Mouse (Mus musculus) stomach, embryonic 15.5 days (tissue): ENCODE measurements around the gene F5. TPM values are rescaled to one million over a fixed set of nuclear protein-coding genes. Genes with fewer than 3 reads are reported as not detected.

Experiments
- ATAC-seq: fragments of 200-750 bp; cut with Nextera tagmentation; 2 replicates; pipeline ENCODE4 v1.8.0; 2017; ENCODE audit warnings: low read depth, moderate number of reproducible peaks, moderate TSS enrichment; ENCODE audit not compliant: insufficient read depth, low FRiP score
- H3K27ac ChIP-seq: fragments of 300-500 bp; sonication (generic); 2 replicates; pipeline ENCODE4 v1.5.1; 2015; ENCODE audit warnings: mild to moderate bottlenecking, inconsistent platforms
- H3K27me3 ChIP-seq: fragments of 300-500 bp; sonication (generic); replicated peaks from 2 replicates; pipeline ENCODE4 v1.6.1; 2015; ENCODE audit warnings: inconsistent platforms
- H3K36me3 ChIP-seq: fragments of 300-500 bp; sonication (generic); 2 replicates; pipeline ENCODE4 v1.6.1; 2015; ENCODE audit warnings: inconsistent platforms
- H3K4me1 ChIP-seq: fragments of 300-500 bp; sonication (generic); 2 replicates; pipeline ENCODE4 v1.6.1; 2015; ENCODE audit warnings: inconsistent platforms
- H3K4me2 ChIP-seq: fragments of 300-500 bp; sonication (generic); 2 replicates; pipeline ENCODE4 v1.6.1; 2015; ENCODE audit warnings: mild to moderate bottlenecking, inconsistent platforms
- H3K4me3 ChIP-seq: fragments of 300-500 bp; sonication (generic); replicated peaks from 2 replicates; pipeline ENCODE4 v1.5.1; 2015; ENCODE audit warnings: inconsistent platforms
- H3K9ac ChIP-seq: fragments of 300-500 bp; sonication (generic); 2 replicates; pipeline ENCODE4 v1.6.1; 2015; ENCODE audit warnings: inconsistent platforms
- H3K9me3 ChIP-seq: fragments of 300-500 bp; sonication (generic); 2 replicates; pipeline ENCODE4 v1.6.1; 2016; ENCODE audit warnings: inconsistent platforms
- WGBS: fragments of 180-500 bp; shearing (Covaris S2); methylation state at CpG from one replicate; pipeline ENCODE4 v1.1.7; 2015; 5-methylcytosine and 5-hydroxymethylcytosine counted together
- polyA plus RNA-seq: library from polyadenylated mRNA; unstranded; fragments of >200 nt; fragmentation: Nextera tagmentation; extraction: Ambion mirVana; gene quantifications from 2 replicates; pipeline ENCODE4 v1.2.1, GENCODE M21; 2015

F5 gene
- polyA plus RNA-seq, 1 experiment from 2014 or later, result 1.1 TPM

DNA sequence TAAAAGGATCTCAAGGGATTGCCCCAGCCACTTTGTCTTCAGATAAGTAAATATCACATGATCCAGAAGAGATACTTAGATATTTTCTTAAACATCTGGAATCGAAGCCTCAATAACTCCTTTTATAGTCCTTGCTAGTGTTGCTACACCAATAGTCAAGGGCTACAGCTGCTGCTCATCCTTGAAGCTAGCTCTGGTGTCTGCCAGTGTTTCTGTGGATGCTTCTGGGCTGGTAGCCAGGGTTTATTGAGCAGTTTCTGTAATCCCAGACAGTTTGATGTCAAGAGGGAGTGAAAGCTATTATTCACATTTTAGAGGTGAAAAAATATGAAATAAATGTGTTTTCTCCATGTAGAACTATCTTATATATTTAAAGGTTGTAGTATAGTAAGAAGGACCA lies 19.0 kb upstream of the F5 start:
- Histone ChIP-seq H3K4me3 (no peak overlapping the region), H3K4me1 (no peaks in the 10 kb centered on the region), H3K27me3 (no peaks in the 10 kb centered on the region), H3K36me3 (no peaks in the 10 kb centered on the region), H3K9me3 (no peaks in the 10 kb centered on the region), H3K9ac (no peak overlapping the region), H3K27ac (no peak overlapping the region), H3K4me2 (no peak overlapping the region)
- ATAC-seq, result no peak
- 62% methylated on average over 1 of the region's 1 CpGs for WGBS

DNA sequence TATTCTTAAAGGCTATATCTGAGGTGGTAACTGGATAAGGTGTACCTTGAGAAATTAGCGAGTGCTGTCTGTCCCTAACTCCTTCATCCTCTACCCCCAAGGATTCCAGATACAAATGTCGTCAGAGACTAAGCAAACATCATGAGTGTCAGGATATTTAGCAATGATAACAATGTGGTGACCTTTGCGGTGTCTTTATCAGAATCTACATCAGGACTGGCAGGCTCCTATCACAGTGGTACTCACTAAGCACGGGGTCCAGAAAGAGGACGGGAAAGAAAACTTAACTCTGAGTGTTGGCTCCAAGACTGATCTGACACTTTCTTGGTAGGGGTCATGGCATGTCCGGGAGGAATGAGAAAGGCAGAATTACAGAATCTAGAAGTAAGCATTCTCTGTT lies 17.5 kb upstream of the F5 start:
- no peaks in the 10 kb centered on the region for H3K36me3 ChIP-seq
- no peak overlapping the region for H3K4me3 ChIP-seq
- no peak overlapping the region for H3K9ac ChIP-seq
- no peaks in the 10 kb centered on the region for H3K4me1 ChIP-seq
- no peaks in the 10 kb centered on the region for H3K9me3 ChIP-seq
- H3K27me3 ChIP-seq, result no peaks in the 10 kb centered on the region
- no peak for ATAC-seq
- no peak overlapping the region for H3K27ac ChIP-seq
- no peak overlapping the region for H3K4me2 ChIP-seq
- 50% methylated on average over 6 of the region's 6 CpGs for WGBS

DNA sequence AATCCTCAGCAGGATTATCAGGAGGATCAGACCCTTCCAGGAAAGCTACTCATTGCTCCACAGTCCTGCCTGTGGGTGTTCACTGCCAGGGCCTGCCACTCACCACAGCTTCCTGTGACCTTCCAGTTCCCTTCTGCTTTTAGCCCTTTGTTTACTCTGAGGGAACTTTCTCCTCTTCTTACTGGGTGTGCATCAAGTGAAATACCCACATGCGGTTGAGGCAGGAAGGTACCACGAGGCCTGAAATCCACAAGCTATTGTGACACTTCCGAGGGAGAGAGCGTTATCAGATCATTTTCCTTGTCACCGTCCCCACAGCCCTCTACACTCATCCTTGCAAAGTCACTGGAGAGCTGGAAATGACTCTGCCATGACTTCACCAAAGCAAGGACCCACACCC lies 16.3 kb upstream of the F5 start:
- Histone ChIP-seq H3K4me1 (no peaks in the 10 kb centered on the region), H3K9me3 (no peaks in the 10 kb centered on the region), H3K27ac (no peak overlapping the region), H3K27me3 (no peaks in the 10 kb centered on the region), H3K4me2 (no peak overlapping the region), H3K9ac (no peak overlapping the region), H3K36me3 (no peaks in the 10 kb centered on the region), H3K4me3 (no peak overlapping the region)
- ATAC-seq, result no peak; the same call in 1 of the 2 replicates
- 53% methylated on average over 5 of the region's 5 CpGs for WGBS

DNA sequence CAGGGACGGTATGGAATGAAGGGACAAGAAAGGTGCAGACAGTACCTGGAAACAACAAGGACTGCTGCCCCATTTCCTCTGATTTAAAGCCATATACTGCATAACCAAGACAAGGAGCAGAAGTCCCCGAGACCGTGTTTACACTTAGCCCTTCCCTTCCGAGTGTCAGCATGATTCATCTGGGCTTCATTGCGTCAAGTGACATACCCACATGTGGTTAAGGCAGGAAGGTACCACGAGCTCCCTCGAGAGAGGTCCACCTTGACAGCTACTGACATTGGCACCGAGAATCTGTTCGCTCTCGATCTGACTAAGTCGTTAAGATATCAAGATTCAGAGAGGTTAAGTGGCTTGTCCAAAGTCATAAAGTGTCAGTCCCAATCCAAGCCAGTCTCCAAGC lies 15.7 kb upstream of the F5 start:
- ATAC-seq, result no peak
- Histone ChIP-seq H3K4me3 (no peak overlapping the region), H3K27ac (no peak overlapping the region), H3K4me2 (no peak overlapping the region), H3K9ac (no peak overlapping the region), H3K9me3 (no peaks in the 10 kb centered on the region), H3K4me1 (no peaks in the 10 kb centered on the region), H3K36me3 (no peaks in the 10 kb centered on the region), H3K27me3 (no peaks in the 10 kb centered on the region)
- WGBS, result 36% methylated on average over 11 of the region's 11 CpGs

DNA sequence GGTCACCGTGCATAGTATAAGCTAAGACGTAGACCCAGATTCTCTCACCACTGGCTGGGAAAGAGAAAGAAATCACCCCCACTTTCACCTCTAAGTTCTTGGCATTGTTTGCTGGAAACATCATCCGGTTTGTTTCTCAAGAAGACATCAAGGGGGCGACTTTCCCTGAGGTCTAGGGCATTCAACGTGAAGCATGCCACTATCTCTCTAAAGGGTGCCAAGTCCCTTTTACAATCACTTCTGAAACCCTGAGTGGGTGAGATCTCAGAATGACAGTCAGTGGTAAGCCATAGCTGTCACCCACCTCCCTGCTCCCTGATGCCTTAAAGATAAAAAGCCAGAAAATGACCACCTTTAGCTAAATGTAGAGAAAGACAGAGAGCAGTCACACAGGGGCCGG lies 15.0 kb upstream of the F5 start:
- no peak overlapping the region for H3K27ac ChIP-seq
- no peak overlapping the region for H3K4me2 ChIP-seq
- no peaks in the 10 kb centered on the region for H3K27me3 ChIP-seq
- H3K4me1 ChIP-seq, result no peaks in the 10 kb centered on the region
- no peak overlapping the region for H3K4me3 ChIP-seq
- 67% methylated on average over 6 of the region's 6 CpGs for WGBS
- H3K9ac ChIP-seq, result no peak overlapping the region
- no peaks in the 10 kb centered on the region for H3K9me3 ChIP-seq
- no peaks in the 10 kb centered on the region for H3K36me3 ChIP-seq
- no peak for ATAC-seq

DNA sequence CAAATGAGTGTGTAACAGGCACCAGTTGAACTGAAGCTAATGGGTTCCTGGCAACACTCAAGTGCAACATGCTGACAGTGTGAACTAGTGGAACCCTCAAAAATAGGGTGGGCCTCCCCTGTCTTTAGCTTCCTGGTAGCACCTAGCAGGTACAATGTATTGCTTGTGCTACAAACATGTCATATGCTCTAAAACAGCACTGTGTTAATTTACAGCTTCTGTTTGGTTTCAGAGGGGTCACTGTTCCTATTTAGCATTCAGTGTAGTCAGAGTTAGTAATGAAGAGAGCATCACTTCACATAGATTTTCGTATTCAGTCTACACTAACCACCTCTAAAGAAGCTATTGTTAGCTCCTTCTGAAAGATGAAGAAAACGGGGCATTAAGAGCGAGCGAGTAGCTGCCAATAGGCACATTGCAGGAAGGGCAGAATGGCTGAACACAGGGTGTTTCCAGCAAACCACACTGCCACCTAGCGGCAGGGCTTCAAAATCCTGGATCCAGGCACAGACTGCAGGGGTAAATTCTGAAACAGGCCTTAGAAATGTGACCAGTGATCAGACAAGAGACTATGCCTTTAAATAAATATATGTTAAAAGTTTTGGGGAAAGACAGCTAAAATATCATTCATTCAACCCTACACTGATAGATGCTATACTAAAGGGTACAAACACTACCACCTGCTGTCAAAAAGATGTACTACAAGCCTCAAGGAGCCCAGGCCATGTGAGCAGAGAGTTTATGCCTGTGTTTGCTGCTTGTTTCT lies 13.1 kb upstream of the F5 start:
- ATAC-seq, result peak; percentile 63; the same call in 1 of the 2 replicates
- H3K27me3 ChIP-seq, result no peaks in the 10 kb centered on the region

DNA sequence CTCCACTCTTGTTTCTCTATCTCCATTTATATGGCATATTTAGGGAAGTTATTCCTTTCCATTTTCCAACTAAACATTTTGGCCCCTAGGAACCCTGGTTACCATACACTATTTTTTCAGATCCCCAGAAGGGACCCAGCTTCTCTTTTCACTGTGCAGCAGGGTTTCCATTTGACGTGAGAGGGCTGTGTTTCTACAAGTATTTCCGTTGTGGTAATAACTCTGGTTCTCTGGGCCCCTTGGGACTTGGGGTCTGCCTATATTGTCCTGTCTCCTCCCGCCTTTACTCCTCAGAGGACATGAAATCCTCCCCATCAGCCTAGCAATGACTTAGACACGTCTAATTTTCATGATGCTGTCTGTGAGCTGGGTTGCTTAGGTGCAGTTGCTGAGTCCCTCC lies 12.2 kb upstream of the F5 start:
- no peaks in the 10 kb centered on the region for H3K4me1 ChIP-seq
- H3K4me2 ChIP-seq, result no peak overlapping the region
- H3K9ac ChIP-seq, result no peak overlapping the region
- WGBS, result 66% methylated on average over 4 of the region's 4 CpGs
- no peaks in the 10 kb centered on the region for H3K36me3 ChIP-seq
- H3K9me3 ChIP-seq, result no peaks in the 10 kb centered on the region
- H3K27ac ChIP-seq, result no peak overlapping the region
- no peaks in the 10 kb centered on the region for H3K27me3 ChIP-seq
- no peak for ATAC-seq
- no peak overlapping the region for H3K4me3 ChIP-seq

More for the DNA sequence above, 13.1 kb upstream of the F5 start:
- 5% methylated on average over 5 of the region's 5 CpGs for WGBS
- Histone ChIP-seq H3K36me3 (no peaks in the 10 kb centered on the region), H3K4me1 (no peaks in the 10 kb centered on the region), H3K9me3 (no peaks in the 10 kb centered on the region), H3K4me2 (peak overlapping the region; percentile 28; the same call in 1 of the 2 replicates), H3K4me3 (no peak overlapping the region), H3K27ac (no peak overlapping the region), H3K9ac (no peak overlapping the region)

DNA sequence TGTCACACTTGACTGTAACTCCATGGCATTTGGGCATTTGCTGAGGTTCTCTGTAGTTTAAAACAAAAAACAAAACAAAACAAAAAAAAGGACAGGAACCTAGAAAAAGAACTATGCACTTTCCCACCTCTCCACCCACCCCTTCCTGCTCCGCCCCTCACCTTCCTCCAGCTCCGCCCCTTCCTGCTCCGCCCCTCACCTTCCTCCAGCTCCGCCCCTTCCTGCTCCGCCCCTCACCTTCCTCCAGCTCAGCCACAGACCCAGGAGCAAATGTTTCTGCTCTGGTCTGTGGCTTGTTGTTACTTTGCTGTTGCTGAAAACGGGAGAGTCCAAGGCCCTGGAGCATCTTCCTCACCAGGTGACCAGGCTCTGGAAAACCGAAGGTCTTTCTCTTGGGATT lies 2.6 kb upstream of the F5 start:
- no peak overlapping the region for H3K4me2 ChIP-seq
- H3K4me1 ChIP-seq, result no peaks in the 10 kb centered on the region
- H3K27me3 ChIP-seq, result no peaks in the 10 kb centered on the region
- H3K36me3 ChIP-seq, result no peaks in the 10 kb centered on the region
- H3K9me3 ChIP-seq, result no peaks in the 10 kb centered on the region
- WGBS, result 96% methylated on average over 7 of the region's 7 CpGs
- H3K4me3 ChIP-seq, result no peak overlapping the region
- ATAC-seq, result no peak
- H3K9ac ChIP-seq, result no peak overlapping the region
- H3K27ac ChIP-seq, result no peak overlapping the region

DNA sequence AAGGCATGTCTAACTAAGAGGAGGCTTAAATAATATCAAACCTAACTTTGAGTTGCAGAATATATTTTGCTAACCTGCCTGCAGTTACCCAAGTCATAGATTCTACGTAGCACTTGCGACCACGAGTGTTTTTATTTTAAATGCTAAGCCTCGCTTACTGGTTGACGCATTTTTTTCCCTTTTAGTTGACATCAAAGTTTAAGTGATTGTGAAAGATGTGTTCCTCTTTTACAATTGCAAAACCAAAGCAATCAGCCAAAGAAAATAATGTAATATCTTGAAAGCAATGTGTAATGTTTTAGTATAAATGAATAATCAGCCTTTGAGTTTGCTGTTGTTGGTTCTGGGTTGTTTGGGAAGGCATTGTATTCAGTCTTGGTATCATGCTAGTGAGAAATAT lies 1.2 kb downstream of the F5 start:
- Histone ChIP-seq H3K9ac (no peak overlapping the region), H3K4me1 (no peaks in the 10 kb centered on the region), H3K4me3 (no peak overlapping the region), H3K27me3 (no peaks in the 10 kb centered on the region), H3K4me2 (no peak overlapping the region), H3K27ac (no peak overlapping the region), H3K9me3 (no peaks in the 10 kb centered on the region), H3K36me3 (no peaks in the 10 kb centered on the region)
- no peak for ATAC-seq
- 83% methylated on average over 5 of the region's 5 CpGs for WGBS

DNA sequence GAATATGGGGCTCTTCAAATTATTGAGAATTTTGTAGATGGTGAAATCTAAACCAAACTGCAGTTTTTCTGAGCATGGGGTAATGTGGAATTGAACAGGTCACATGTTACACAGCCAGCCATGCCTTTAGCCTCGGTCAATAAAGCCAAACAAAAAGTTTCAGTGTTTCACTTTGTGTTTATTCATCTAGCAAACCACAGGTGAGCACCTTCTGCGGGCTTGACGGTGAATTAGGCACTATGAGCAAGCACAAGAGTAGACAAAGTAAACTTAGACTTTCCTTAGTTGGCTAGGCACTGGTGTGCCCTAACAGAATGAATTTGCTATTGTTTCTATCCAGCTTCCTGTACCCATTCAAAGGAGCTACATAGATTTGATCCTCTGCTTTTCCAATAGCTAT lies 3.3 kb downstream of the F5 start:
- ATAC-seq, result peak; percentile 57; the same call in 1 of the 2 replicates
- H3K27ac ChIP-seq, result no peak overlapping the region
- 54% methylated on average over 3 of the region's 3 CpGs for WGBS
- no peak overlapping the region for H3K4me2 ChIP-seq
- H3K4me1 ChIP-seq, result no peaks in the 10 kb centered on the region
- no peak overlapping the region for H3K4me3 ChIP-seq
- no peaks in the 10 kb centered on the region for H3K27me3 ChIP-seq
- no peaks in the 10 kb centered on the region for H3K9me3 ChIP-seq
- H3K36me3 ChIP-seq, result no peaks in the 10 kb centered on the region
- no peak overlapping the region for H3K9ac ChIP-seq

DNA sequence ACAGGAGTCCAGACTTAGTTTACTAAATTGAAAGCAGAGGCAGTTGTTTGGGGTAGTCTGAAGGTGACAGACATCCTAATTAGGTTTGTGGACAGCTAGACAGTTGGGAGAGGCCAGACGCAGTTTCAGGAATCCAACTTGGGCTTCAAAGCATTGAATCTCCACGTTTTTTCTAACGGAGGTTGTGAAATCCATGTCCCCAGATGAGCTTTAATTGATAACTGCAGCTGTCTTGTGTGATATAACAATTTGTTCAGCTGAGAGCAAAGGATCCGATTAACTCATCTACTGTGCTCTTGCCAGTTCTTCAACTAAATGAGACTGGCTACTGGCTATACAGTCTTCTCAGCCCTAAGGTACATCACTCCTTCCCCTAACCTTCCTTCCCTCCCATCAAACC lies 6.9 kb downstream of the F5 start:
- no peak overlapping the region for H3K4me2 ChIP-seq
- no peaks in the 10 kb centered on the region for H3K9me3 ChIP-seq
- ATAC-seq, result no peak
- H3K4me3 ChIP-seq, result no peak overlapping the region
- H3K27me3 ChIP-seq, result no peaks in the 10 kb centered on the region
- H3K4me1 ChIP-seq, result no peaks in the 10 kb centered on the region
- no peak overlapping the region for H3K9ac ChIP-seq
- WGBS, result 74% methylated on average over 4 of the region's 4 CpGs
- no peak overlapping the region for H3K27ac ChIP-seq
- H3K36me3 ChIP-seq, result no peaks in the 10 kb centered on the region

DNA sequence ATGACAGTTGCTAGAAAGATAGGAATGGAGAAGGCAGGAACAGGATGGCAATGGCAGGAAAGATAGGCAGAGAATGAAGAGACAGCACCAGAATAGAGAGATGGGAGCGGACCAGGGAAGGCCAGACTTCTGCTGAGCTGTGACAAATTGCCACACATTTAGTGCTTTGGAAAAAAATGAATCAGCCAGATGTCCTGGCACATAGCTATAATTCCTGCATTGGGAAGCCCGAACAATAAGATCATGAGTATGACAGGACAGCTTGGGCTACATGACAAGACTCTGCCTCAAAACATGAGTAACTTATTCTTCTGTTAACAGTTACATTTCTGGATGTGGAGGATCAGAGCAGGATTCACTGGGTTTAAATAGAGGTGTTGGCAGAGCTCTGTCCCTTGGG lies 8.1 kb downstream of the F5 start:
- no peaks in the 10 kb centered on the region for H3K4me1 ChIP-seq
- H3K9me3 ChIP-seq, result no peaks in the 10 kb centered on the region
- H3K9ac ChIP-seq, result no peak overlapping the region
- no peaks in the 10 kb centered on the region for H3K36me3 ChIP-seq
- 75% methylated on average over 2 of the region's 2 CpGs for WGBS
- no peak overlapping the region for H3K4me2 ChIP-seq
- H3K27ac ChIP-seq, result no peak overlapping the region
- no peak overlapping the region for H3K4me3 ChIP-seq
- ATAC-seq, result no peak
- no peaks in the 10 kb centered on the region for H3K27me3 ChIP-seq

DNA sequence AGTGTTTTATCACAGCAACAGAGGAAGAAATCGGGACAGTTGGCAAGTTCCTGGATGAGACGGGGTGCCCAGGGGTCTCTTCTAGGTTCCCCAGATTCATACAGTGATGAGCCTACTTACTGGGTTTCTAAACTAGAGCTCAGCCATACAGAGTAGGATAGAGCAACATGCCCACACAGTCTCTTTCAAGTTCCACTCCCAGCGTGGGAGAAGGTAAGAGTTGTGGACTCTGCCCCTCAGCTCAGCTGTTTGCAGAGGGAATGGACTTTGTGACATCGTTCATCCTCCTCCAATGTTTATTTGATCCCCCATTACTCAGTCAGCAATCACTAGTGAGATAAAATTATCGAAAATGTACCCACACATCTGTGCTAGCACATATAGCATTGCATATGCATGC lies 11.1 kb downstream of the F5 start:
- peak; percentile 63; the same call in 1 of the 2 replicates for ATAC-seq
- no peaks in the 10 kb centered on the region for H3K4me1 ChIP-seq
- H3K9me3 ChIP-seq, result no peaks in the 10 kb centered on the region
- H3K27ac ChIP-seq, result no peak overlapping the region
- 59% methylated on average over 5 of the region's 5 CpGs for WGBS
- H3K4me2 ChIP-seq, result no peak overlapping the region
- H3K4me3 ChIP-seq, result no peak overlapping the region
- H3K9ac ChIP-seq, result no peak overlapping the region
- no peaks in the 10 kb centered on the region for H3K27me3 ChIP-seq
- no peaks in the 10 kb centered on the region for H3K36me3 ChIP-seq
